Mouse (Mus musculus): ENCODE measurements at regions not wholly inside any gene's neighbourhood (a gene's known extent, or its start where the extent isn't known, plus 50 kb on each side); places are given as distances from the start of the nearest gene placed in this dataset.

DNA sequence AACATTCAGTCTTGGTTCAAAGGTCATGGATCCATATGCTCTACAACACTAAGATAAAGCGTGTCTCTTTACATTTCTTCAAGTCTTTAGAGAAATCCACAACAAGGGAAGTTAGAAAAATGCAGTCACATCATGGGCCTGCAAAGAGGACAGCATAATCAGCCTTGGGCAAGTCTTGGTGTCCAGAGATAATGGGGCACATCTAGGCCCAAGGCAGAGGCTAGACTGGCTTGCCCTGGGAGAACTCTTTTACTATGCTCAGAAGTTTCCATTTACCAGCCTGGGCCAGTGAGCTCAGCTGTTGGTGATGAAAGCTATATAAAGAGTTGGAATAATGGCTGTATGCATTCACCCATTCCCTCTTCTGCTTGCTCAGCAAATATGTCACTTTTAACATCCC lies 67.9 kb upstream of the Parp11 start:
- TF ChIP-seq CTCF (IDR thresholded peaks at IDR 0.05; ENCODE audit: low read depth, low read length): no peak
- no peak for TF ChIP-seq POLR2A (IDR thresholded peaks at IDR 0.05; ENCODE audit: borderline replicate concordance, low read depth, low read length)
